Mouse (Mus musculus): Measurements from ENCODE around the gene Csnk1e. TPM values are rescaled to one million over a fixed set of nuclear protein-coding genes. Genes with fewer than 3 reads are reported as not detected.

The Csnk1e gene
- total and polyA plus RNA-seq, 2 experiments from 2014 or later, result 178 to 323 TPM

DNA sequence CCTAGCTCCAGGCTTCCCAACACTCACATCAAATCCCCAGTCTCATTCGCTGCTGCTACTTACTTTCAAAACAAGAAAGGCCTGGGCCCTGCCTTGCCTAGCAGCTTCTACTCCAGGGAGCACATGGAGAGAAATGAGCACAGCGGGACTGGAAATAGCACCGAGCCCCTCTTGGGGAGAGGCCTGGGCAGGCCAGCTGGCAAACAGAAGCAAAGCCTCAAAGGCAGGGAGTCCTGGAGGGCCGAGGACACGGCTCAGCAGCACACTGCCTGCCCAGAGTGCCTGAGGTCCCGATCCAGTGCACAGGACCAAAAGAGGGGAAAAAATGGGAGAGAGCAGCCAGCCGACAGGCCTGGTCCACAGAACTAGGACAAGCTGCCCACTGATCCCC is 54.4 kb downstream of the Csnk1e start:
- Histone ChIP-seq H3K36me3 (ENCODE audit: insufficient read depth, low read length) (no peaks in the 10 kb centered on the region), H3K4me2 (ENCODE audit: low read depth, low read length) (peak overlapping the region; percentile 60), H3K9ac (replicated peaks; ENCODE audit: low read length) (peak overlapping the region; percentile 28), H3K4me3 (ENCODE audit: low read length) (peak overlapping the region; percentile 7; the same call in 1 of the 2 replicates), H3K9me3 (ENCODE audit: low read length) (no peaks in the 10 kb centered on the region), H3K27ac (0 out of 2 replicates have a peak overlapping the region, but pooled peaks have one; percentile 11), H3K27me3 (ENCODE audit: insufficient read depth, low read length) (no peaks in the 10 kb centered on the region), H3K4me1 (ENCODE audit: insufficient read depth, low read length) (peaks cover 25% of the 10 kb centered on the region)
- WGBS, result 27% methylated on average over 7 of the region's 7 CpGs
- no peak for TF ChIP-seq CTCF (IDR thresholded peaks at IDR 0.05; ENCODE audit: low read depth)
- DNase-seq (ENCODE audit: low spot score), result no peak
- no peak for ATAC-seq

DNA sequence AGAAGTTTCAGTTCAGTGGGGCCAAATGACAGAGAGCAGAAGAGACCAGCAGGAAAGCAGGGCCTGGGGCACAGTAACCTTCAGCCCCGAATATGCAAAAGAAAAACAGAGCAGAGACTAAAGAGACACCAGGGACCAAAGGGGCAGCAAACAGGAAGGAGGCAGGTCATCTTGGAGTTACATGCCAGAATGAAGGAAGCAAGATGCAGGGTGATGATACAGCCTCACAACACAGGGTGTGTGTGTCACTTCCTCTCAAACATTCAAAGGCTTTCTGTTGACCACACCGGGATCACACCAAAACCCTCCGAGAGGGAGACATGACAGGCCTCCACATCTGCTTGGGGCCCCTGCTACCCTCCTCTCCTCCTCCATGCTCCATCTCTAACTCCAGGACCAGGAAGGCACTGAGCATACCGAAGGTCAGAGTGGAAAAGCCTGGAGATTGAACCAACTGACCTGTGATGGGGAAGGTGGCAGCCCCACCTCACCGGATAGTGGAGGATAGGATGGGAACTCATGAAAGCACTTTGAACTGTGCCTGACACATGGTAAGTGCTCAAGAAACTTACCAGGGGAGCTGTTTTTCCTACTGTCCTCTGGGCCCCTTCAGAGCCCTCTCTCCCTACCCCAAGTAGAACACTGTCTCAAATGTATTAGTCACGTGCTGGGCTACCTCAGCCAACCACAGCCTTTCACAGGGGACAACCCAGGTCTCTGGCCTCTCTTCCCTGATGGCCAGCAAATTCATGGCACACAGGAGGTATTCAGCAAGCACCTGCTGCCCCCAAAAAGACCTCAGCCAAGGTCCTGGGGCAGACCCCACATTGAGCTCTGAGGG is 55.0 kb downstream of the Csnk1e start:
- H3K9ac ChIP-seq (replicated peaks; ENCODE audit: low read length), result peak overlapping the region; percentile 28; the same call in 1 of the 2 replicates
- no peak for TF ChIP-seq CTCF (IDR thresholded peaks at IDR 0.05; ENCODE audit: low read depth)
- peaks cover 25% of the 10 kb centered on the region for H3K4me1 ChIP-seq (ENCODE audit: insufficient read depth, low read length)
- ATAC-seq (no peak), DNase-seq (ENCODE audit: low spot score) (no peak)
- H3K4me3 ChIP-seq (ENCODE audit: low read length), result peak overlapping the region; percentile 7; the same call in 1 of the 2 replicates
- no peaks in the 10 kb centered on the region for H3K36me3 ChIP-seq (ENCODE audit: insufficient read depth, low read length)
- H3K4me2 ChIP-seq (ENCODE audit: low read depth, low read length), result peak overlapping the region; percentile 60
- no peaks in the 10 kb centered on the region for H3K27me3 ChIP-seq (ENCODE audit: insufficient read depth, low read length)
- no peaks in the 10 kb centered on the region for H3K9me3 ChIP-seq (ENCODE audit: low read length)
- H3K27ac ChIP-seq, result 0 out of 2 replicates have a peak overlapping the region, but pooled peaks have one; percentile 11
- WGBS, result 70% methylated on average over 6 of the region's 6 CpGs

- Histone ChIP-seq H3K9ac (replicated peaks; ENCODE audit: low read length) (no peak overlapping the region), H3K4me3 (ENCODE audit: low read length) (no peak overlapping the region), H3K27ac (no peak overlapping the region), H3K27me3 (ENCODE audit: insufficient read depth, low read length) (no peaks in the 10 kb centered on the region), H3K9me3 (ENCODE audit: low read length) (no peaks in the 10 kb centered on the region), H3K4me2 (ENCODE audit: low read depth, low read length) (no peak overlapping the region), H3K4me1 (ENCODE audit: insufficient read depth, low read length) (peaks cover 25% of the 10 kb centered on the region), H3K36me3 (ENCODE audit: insufficient read depth, low read length) (no peaks in the 10 kb centered on the region)
- DNase-seq (ENCODE audit: low spot score) (peak; percentile 39), ATAC-seq (no peak)
- TF ChIP-seq CTCF (IDR thresholded peaks at IDR 0.05; ENCODE audit: low read depth), result 0 out of 2 replicates have a peak, but pooled peaks have one; percentile 20
- WGBS, result 62% methylated on average over 14 of the region's 14 CpGs
Measured at GRCm38 (mm10) chr15:79399231-79400052, 55.9 kb downstream of the Csnk1e start.

DNA sequence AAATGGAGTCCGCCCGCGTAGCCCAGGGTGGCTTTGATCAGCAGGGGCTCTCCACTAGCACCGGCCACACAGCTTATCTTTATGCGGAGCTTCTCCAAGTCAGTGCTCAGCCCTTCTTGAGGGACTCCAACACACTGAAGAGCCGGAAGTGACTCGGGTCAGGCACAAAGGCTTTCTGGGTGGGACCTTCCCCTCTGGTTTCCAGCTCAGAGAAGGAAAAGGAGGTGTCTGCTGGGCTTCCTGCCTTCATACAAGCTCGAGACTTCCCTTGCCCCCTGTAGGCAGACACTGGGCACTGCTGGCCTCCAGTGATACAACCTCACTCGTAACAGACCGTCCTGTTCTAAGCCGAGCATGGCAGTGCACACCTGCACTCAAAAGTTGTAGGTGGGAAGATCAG is 58.6 kb downstream of the Csnk1e start:
- H3K9ac ChIP-seq (replicated peaks; ENCODE audit: low read length), result no peak overlapping the region
- WGBS, result 81% methylated on average over 11 of the region's 11 CpGs
- H3K4me1 ChIP-seq (ENCODE audit: insufficient read depth, low read length), result peaks cover 20% of the 10 kb centered on the region
- H3K9me3 ChIP-seq (ENCODE audit: low read length), result no peaks in the 10 kb centered on the region
- ATAC-seq (no peak), DNase-seq (ENCODE audit: low spot score) (no peak)
- no peak overlapping the region for H3K4me2 ChIP-seq (ENCODE audit: low read depth, low read length)
- no peak overlapping the region for H3K4me3 ChIP-seq (ENCODE audit: low read length)
- H3K27me3 ChIP-seq (ENCODE audit: insufficient read depth, low read length), result no peaks in the 10 kb centered on the region
- TF ChIP-seq CTCF (IDR thresholded peaks at IDR 0.05; ENCODE audit: low read depth), result peak; percentile 61
- H3K27ac ChIP-seq, result no peak overlapping the region
- H3K36me3 ChIP-seq (ENCODE audit: insufficient read depth, low read length), result no peaks in the 10 kb centered on the region

DNA sequence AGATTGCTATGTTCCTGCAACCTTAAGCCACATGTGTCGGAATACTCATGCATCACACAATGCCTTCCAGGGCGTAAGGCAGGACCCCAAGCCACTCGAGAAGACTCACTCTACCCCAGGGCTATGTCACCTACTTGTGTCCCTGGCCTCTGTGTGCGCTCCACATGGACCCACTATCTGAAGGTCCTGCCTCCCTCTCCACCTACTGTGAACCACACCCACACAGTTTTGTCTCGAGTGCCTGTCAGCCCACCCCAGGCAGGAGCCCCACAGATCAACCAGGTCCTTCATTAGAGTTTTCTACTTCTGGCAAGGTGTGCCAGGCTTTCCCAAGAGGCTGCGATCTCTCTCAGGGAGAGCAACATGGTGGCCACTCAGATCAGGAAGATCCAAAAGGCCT is 60.1 kb downstream of the Csnk1e start:
- Histone ChIP-seq H3K36me3 (ENCODE audit: insufficient read depth, low read length) (no peaks in the 10 kb centered on the region), H3K4me2 (ENCODE audit: low read depth, low read length) (no peak overlapping the region; the same call in 1 of the 2 replicates), H3K4me1 (ENCODE audit: insufficient read depth, low read length) (peaks cover 13% of the 10 kb centered on the region), H3K9me3 (ENCODE audit: low read length) (no peaks in the 10 kb centered on the region), H3K4me3 (ENCODE audit: low read length) (no peak overlapping the region), H3K9ac (replicated peaks; ENCODE audit: low read length) (no peak overlapping the region), H3K27ac (no peak overlapping the region), H3K27me3 (ENCODE audit: insufficient read depth, low read length) (no peaks in the 10 kb centered on the region)
- ATAC-seq (no peak), DNase-seq (ENCODE audit: low spot score) (no peak)
- WGBS, result 84% methylated on average over 6 of the region's 6 CpGs
- TF ChIP-seq CTCF (IDR thresholded peaks at IDR 0.05; ENCODE audit: low read depth), result no peak

- H3K9me3 ChIP-seq (ENCODE audit: low read length), result no peaks in the 10 kb centered on the region
Measured at GRCm38 (mm10) chr15:79394842-79395241, 60.5 kb downstream of the Csnk1e start.

More at GRCm38 (mm10) chr15:79394842-79395241, 60.5 kb downstream of the Csnk1e start:
- H3K27ac ChIP-seq, result no peak overlapping the region
- no peak for TF ChIP-seq CTCF (IDR thresholded peaks at IDR 0.05; ENCODE audit: low read depth)
- ATAC-seq, result no peak
- no peak for DNase-seq (ENCODE audit: low spot score)
- H3K4me1 ChIP-seq (ENCODE audit: insufficient read depth, low read length), result peaks cover 10% of the 10 kb centered on the region
- H3K9ac ChIP-seq (replicated peaks; ENCODE audit: low read length), result no peak overlapping the region
- H3K27me3 ChIP-seq (ENCODE audit: insufficient read depth, low read length), result no peaks in the 10 kb centered on the region
- 67% methylated on average over 4 of the region's 4 CpGs for WGBS
- no peaks in the 10 kb centered on the region for H3K36me3 ChIP-seq (ENCODE audit: insufficient read depth, low read length)
- no peak overlapping the region for H3K4me3 ChIP-seq (ENCODE audit: low read length)
- H3K4me2 ChIP-seq (ENCODE audit: low read depth, low read length), result no peak overlapping the region
